Mouse (Mus musculus) heart, adult 11 months (tissue): Measurements from ENCODE around the gene S100a6.

Source experiments
- DNase-seq: peaks from one replicate; pipeline ENCODE4 v3.0.0; 2022

The S100a6 gene

GRCm38 (mm10) chr3:90612728-90613291, at the start of gene S100a6:
Gene S100a6, plus strand, starts transcription at chr3:90612882.
- DNase-seq: peak; percentile 99

- DNase-seq: peak; percentile 96
These were observed 38.0 kb upstream of the S100a6 start for GRCm38 (mm10) chr3:90574691-90575090.

GRCm38 (mm10) chr3:90575320-90575719, 37.4 kb upstream of the S100a6 start:
- DNase-seq: no peak

- peak; percentile 68 for DNase-seq
These were observed 36.2 kb upstream of the S100a6 start for GRCm38 (mm10) chr3:90576351-90577001.

- peak; percentile 76 for DNase-seq
These were observed 33.2 kb upstream of the S100a6 start for GRCm38 (mm10) chr3:90579433-90579832.

GRCm38 (mm10) chr3:90581141-90581540, 31.5 kb upstream of the S100a6 start:
- DNase-seq: peak; percentile 55

- DNase-seq: peak; percentile 73
These were observed 30.5 kb upstream of the S100a6 start for GRCm38 (mm10) chr3:90582156-90582555.

- DNase-seq: peak; percentile 79
These were observed 30.1 kb upstream of the S100a6 start for GRCm38 (mm10) chr3:90582556-90582955.

GRCm38 (mm10) chr3:90583893-90584292, 28.8 kb upstream of the S100a6 start:
- peak; percentile 98 for DNase-seq

GRCm38 (mm10) chr3:90585595-90585994, 27.1 kb upstream of the S100a6 start:
- peak; percentile 94 for DNase-seq

- DNase-seq: peak; percentile 92
These were observed 26.6 kb upstream of the S100a6 start for GRCm38 (mm10) chr3:90586016-90586643.

GRCm38 (mm10) chr3:90586906-90587305, 25.8 kb upstream of the S100a6 start:
- peak; percentile 99 for DNase-seq

- DNase-seq: peak; percentile 95
These were observed 25.2 kb upstream of the S100a6 start for GRCm38 (mm10) chr3:90587361-90588101.

- DNase-seq: no peak
These were observed 23.3 kb upstream of the S100a6 start for GRCm38 (mm10) chr3:90589390-90589789.

- no peak for DNase-seq
These were observed 22.7 kb upstream of the S100a6 start, which contains the start of gene S100a2 for GRCm38 (mm10) chr3:90589947-90590346. Gene S100a2, plus strand, starts transcription at chr3:90590247.

GRCm38 (mm10) chr3:90594466-90594865, 18.2 kb upstream of the S100a6 start:
- peak; percentile 84 for DNase-seq

GRCm38 (mm10) chr3:90595556-90595955, 17.1 kb upstream of the S100a6 start:
- no peak for DNase-seq

- DNase-seq: peak; percentile 94
These were observed 15.9 kb upstream of the S100a6 start for GRCm38 (mm10) chr3:90596810-90597209.

- peak; percentile 73 for DNase-seq
These were observed 14.9 kb upstream of the S100a6 start for GRCm38 (mm10) chr3:90597736-90598135.

GRCm38 (mm10) chr3:90598212-90598611, 14.5 kb upstream of the S100a6 start:
- DNase-seq: peak; percentile 82

GRCm38 (mm10) chr3:90599401-90599800, 13.3 kb upstream of the S100a6 start:
- DNase-seq: peak; percentile 96

GRCm38 (mm10) chr3:90600036-90600435, 12.6 kb upstream of the S100a6 start:
- peak; percentile 85 for DNase-seq

- peak; percentile 96 for DNase-seq
These were observed 12.1 kb upstream of the S100a6 start for GRCm38 (mm10) chr3:90600458-90601195.
